Comparison of ENCODE assay signal across 8 mouse cellular contexts in genomic region chr1:62707101-62707912, GRCm38 (mm10). TPM values are rescaled to one million over a fixed set of nuclear protein-coding genes. Genes with fewer than 3 reads are reported as not detected.
DNase-seq lines count a peak whose midpoint lies in the region; ATAC-seq and TF ChIP-seq lines count a peak whose summit lies in the region.

No protein-coding gene starts in this region.

- H3K27me3 ChIP-seq in heart, adult 2 months (ENCODE audit: control insufficient read depth, insufficient read depth, low read length) = no peaks in the 10 kb centered on the region
- no peaks in the 10 kb centered on the region for H3K27me3 ChIP-seq in splenic B cell, adult 2 months (ENCODE audit: control insufficient read depth, insufficient read depth, low read length, poor library complexity, severe bottlenecking)

- DNase-seq in lung, adult 2 months = no peak
- no peak for DNase-seq in lung, postnatal 25 days (ENCODE audit: low spot score)
- DNase-seq in brain, embryonic 14.5 days (ENCODE audit: low read depth) = peak; percentile 88
- peak; percentile 56 to 64 for DNase-seq in heart, adult 2 months
- peak; percentile 79 to 83 for DNase-seq in kidney, postnatal 4 days
- peak; percentile 59 for DNase-seq in lung, postnatal 36 days
- DNase-seq in splenic B cell, adult 2 months (ENCODE audit: low read depth, low spot score) = peak; percentile 17

- TF ChIP-seq POLR2A in lung, adult 2 months (IDR thresholded peaks at IDR 0.05; ENCODE audit: borderline replicate concordance, extremely low read depth, low read depth, low read length) = no peak
- no peak for TF ChIP-seq POLR2A in brain, embryonic 14.5 days (IDR thresholded peaks at IDR 0.05; ENCODE audit: borderline replicate concordance, extremely low read depth, insufficient read depth, insufficient read length, poor library complexity, severe bottlenecking)
- no peak for TF ChIP-seq POLR2A in heart, adult 2 months (IDR thresholded peaks at IDR 0.05; ENCODE audit: insufficient read depth, low read depth, low read length)

- no peak for ATAC-seq in cerebellum, adult (ENCODE audit: insufficient number of reproducible peaks, low FRiP score, low TSS enrichment)

- H3K4me3 ChIP-seq in lung, adult 2 months (replicated peaks; ENCODE audit: extremely low read depth, low read depth, low read length) = peak overlapping the region; percentile 73
- H3K4me3 ChIP-seq in heart, adult 2 months = peak overlapping the region; percentile 52

- H3K4me1 ChIP-seq in lung, adult 2 months (ENCODE audit: control insufficient read depth, insufficient read depth, low read length) = peaks cover 8% of the 10 kb centered on the region; the same call in 1 of the 2 replicates
- peaks cover 8% of the 10 kb centered on the region for H3K4me1 ChIP-seq in heart, adult 2 months (ENCODE audit: control insufficient read depth, insufficient read depth, low read length)

- 3% methylated on average over 35 of the region's 35 CpGs for WGBS in lung, adult 2 months
- WGBS in heart, adult 2 months = under 1% methylated on average over 35 of the region's 35 CpGs

- peak overlapping the region; percentile 76 for H3K9ac ChIP-seq in heart, adult 2 months (ENCODE audit: low read depth, low read length)

- intact Hi-C loops in heart, adult 2 months (cut with DNase I) = loop anchor here (2.0 to 5.0 kb wide), 2 partner anchors 40 to 71 kb away; no protein-coding TSS in a partner anchor

- TF ChIP-seq CTCF in lung, adult 2 months (IDR thresholded peaks at IDR 0.05; ENCODE audit: insufficient read depth, low read length) = peak; percentile 27; the same call in 1 of the 2 replicates
- TF ChIP-seq CTCF in brain, embryonic 14.5 days (IDR thresholded peaks at IDR 0.05; ENCODE audit: borderline replicate concordance, extremely low read depth, insufficient read depth, insufficient read length) = peak; percentile 63; the same call in 1 of the 2 replicates
- TF ChIP-seq CTCF in heart, adult 2 months (IDR thresholded peaks at IDR 0.05) = peak; percentile 59

- peaks cover 6% of the 10 kb centered on the region; the same call in 1 of the 2 replicates for H3K36me3 ChIP-seq in heart, adult 2 months (ENCODE audit: control insufficient read depth, insufficient read depth, low read length)
- no peaks in the 10 kb centered on the region for H3K36me3 ChIP-seq in splenic B cell, adult 2 months (ENCODE audit: control insufficient read depth, insufficient read depth, low read length, poor library complexity, severe bottlenecking)

- TF ChIP-seq EP300 in heart, adult 2 months (IDR thresholded peaks at IDR 0.05; ENCODE audit: insufficient read depth, low read depth, low read length) = no peak

- H3K79me2 ChIP-seq in heart, adult 2 months (replicated peaks; ENCODE audit: control insufficient read depth, insufficient read depth, low read length) = no peaks in the 10 kb centered on the region

- peak overlapping the region; percentile 85 for H3K27ac ChIP-seq in heart, adult 2 months

RNA-seq across cellular contexts. Expression of gene Nrp2, which starts 4.2 kb away (rescaled TPM):
- 21.6 and 27.8 TPM in 2 replicates for polyA plus RNA-seq in lung, adult 2 months (2012; rRNA removed)
- 53.3 and 66.5 TPM in 2 replicates for polyA plus RNA-seq in brain, embryonic 14.5 days (2012; rRNA removed)
- 10 to 100 TPM; 20.7 to 29.6 TPM for total RNA-seq in heart, adult 2 months (2021)
- 15.6 and 24.2 TPM in 2 replicates for polyA plus RNA-seq in heart, adult 2 months (2012; rRNA removed)

Comparison
In these comparisons a context has a peak if more than half of its experiments do, and no peak if none do; other contexts are left out.
1. DNase-seq: peak in brain, embryonic 14.5 days (single experiment), heart, adult 2 months (2 of 2), kidney, postnatal 4 days (2 of 2), lung, postnatal 36 days (single experiment) and splenic B cell, adult 2 months (single experiment); none in lung, adult 2 months (single experiment) and lung, postnatal 25 days (single experiment).
2. Peak in every context shown above with its lines, with median percentiles within 50 percentile points of each other: CTCF ChIP-seq.